Mouse (Mus musculus): ENCODE results near the gene Sparc.

DNA sequence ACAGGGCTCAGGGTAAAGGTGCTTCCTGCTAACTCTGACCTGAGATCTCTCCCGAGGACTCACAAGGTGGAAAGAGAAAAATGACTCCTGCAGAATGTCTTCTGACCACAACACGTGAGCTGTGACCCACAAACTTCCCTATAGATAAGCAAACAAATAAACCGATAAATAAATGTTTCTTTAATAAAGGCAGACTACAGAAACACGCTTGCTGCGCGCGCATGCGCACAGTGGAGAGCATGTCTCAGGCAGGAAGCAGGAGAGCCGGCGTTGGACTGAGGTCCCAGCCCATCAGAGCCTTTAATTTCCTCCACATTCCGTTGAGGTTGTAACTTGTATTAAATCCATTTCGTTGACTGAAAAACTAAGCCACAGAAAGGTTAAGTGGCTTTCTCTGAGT is 49.6 kb downstream of the Sparc start:
- no peak for TF ChIP-seq CTCF (IDR thresholded peaks at IDR 0.05; ENCODE audit: low read depth)
- no peak for TF ChIP-seq EP300 (IDR thresholded peaks at IDR 0.05; ENCODE audit: low read depth)

Data from liver, postnatal 0 days (tissue).